Mouse (Mus musculus) intestine, embryonic 16.5 days (tissue): ENCODE measurements around the gene H2-M1. TPM values are rescaled to one million over a fixed set of nuclear protein-coding genes. Genes with fewer than 3 reads are reported as not detected.

ENCODE experiments used
- ATAC-seq: fragments of 200-750 bp; cut with Nextera tagmentation; 2 replicates; pipeline ENCODE4 v1.8.0; 2017; ENCODE audit warnings: moderate TSS enrichment, moderate library complexity
- H3K27ac ChIP-seq: fragments of 300-500 bp; sonication (generic); 2 replicates; pipeline ENCODE4 v1.5.1; 2014; ENCODE audit warnings: mild to moderate bottlenecking, low read length
- H3K27me3 ChIP-seq: fragments of 300-500 bp; sonication (generic); replicated peaks from 2 replicates; pipeline ENCODE4 v1.6.1; 2014; ENCODE audit warnings: low read length, control low read depth, mixed read lengths; ENCODE audit not compliant: control insufficient read depth, insufficient read depth
- H3K36me3 ChIP-seq: fragments of 300-500 bp; sonication (generic); 2 replicates; pipeline ENCODE4 v1.6.1; 2014; ENCODE audit warnings: low read length, control low read depth; ENCODE audit not compliant: control insufficient read depth, insufficient read depth
- H3K4me1 ChIP-seq: fragments of 300-500 bp; sonication (generic); 2 replicates; pipeline ENCODE4 v1.6.1; 2014; ENCODE audit warnings: low read length, control low read depth, mixed read lengths; ENCODE audit not compliant: control insufficient read depth, insufficient read depth
- H3K4me2 ChIP-seq: fragments of 300-500 bp; sonication (generic); 2 replicates; pipeline ENCODE4 v1.6.1; 2014; ENCODE audit warnings: low read depth, low read length, control low read depth
- H3K4me3 ChIP-seq: fragments of 300-500 bp; sonication (generic); 2 replicates; pipeline ENCODE4 v1.5.1; 2014; ENCODE audit warnings: mild to moderate bottlenecking, low read length
- H3K9ac ChIP-seq: fragments of 300-500 bp; sonication (generic); 2 replicates; pipeline ENCODE4 v1.6.1; 2014; ENCODE audit warnings: low read depth, low read length
- H3K9me3 ChIP-seq: fragments of 300-500 bp; sonication (generic); 2 replicates; pipeline ENCODE4 v1.6.1; 2016; ENCODE audit warnings: low read length, control low read depth; ENCODE audit not compliant: control insufficient read depth
- WGBS: fragments of 180-500 bp; shearing (Covaris S2); extraction: QIAGEN DNeasy Blood & Tissue Kit; methylation state at CpG from one replicate; pipeline ENCODE4 v1.1.7; 2014; 5-methylcytosine and 5-hydroxymethylcytosine counted together
- polyA plus RNA-seq: library from polyadenylated mRNA; unstranded; fragments of >200 nt; fragmentation: Nextera tagmentation; extraction: Ambion mirVana; gene quantifications from 2 replicates; pipeline ENCODE4 v1.2.1, GENCODE M21; 2015

H2-M1 gene
- polyA plus RNA-seq, result not detected in 2 replicates

GRCm38 (mm10) chr17:36672119-36672518, at the start of gene H2-M1:
Gene H2-M1, minus strand, starts transcription at chr17:36672219.
- Histone ChIP-seq H3K4me2 (no peak within 1 kb of the TSS), H3K9me3 (no peaks in the 10 kb centered on the region), H3K27me3 (no peaks in the 10 kb centered on the region), H3K4me3 (no peak within 1 kb of the TSS), H3K9ac (no peak within 1 kb of the TSS), H3K36me3 (no peaks in the 10 kb centered on the region), H3K27ac (no peak within 1 kb of the TSS), H3K4me1 (no peaks in the 10 kb centered on the region)
- ATAC-seq, result no peak
- WGBS, result 66% methylated on average over 3 of the region's 3 CpGs

- H3K4me2 ChIP-seq, result no peak overlapping the region
- ATAC-seq, result no peak
- H3K9me3 ChIP-seq, result no peaks in the 10 kb centered on the region
- no peak overlapping the region for H3K27ac ChIP-seq
- no peaks in the 10 kb centered on the region for H3K36me3 ChIP-seq
- no peaks in the 10 kb centered on the region for H3K4me1 ChIP-seq
- H3K4me3 ChIP-seq, result no peak overlapping the region
- H3K9ac ChIP-seq, result no peak overlapping the region
- no peaks in the 10 kb centered on the region for H3K27me3 ChIP-seq
- 76% methylated on average over 2 of the region's 2 CpGs for WGBS
Observed at GRCm38 (mm10) chr17:36697693-36698092, 25.7 kb upstream of the H2-M1 start.

DNA sequence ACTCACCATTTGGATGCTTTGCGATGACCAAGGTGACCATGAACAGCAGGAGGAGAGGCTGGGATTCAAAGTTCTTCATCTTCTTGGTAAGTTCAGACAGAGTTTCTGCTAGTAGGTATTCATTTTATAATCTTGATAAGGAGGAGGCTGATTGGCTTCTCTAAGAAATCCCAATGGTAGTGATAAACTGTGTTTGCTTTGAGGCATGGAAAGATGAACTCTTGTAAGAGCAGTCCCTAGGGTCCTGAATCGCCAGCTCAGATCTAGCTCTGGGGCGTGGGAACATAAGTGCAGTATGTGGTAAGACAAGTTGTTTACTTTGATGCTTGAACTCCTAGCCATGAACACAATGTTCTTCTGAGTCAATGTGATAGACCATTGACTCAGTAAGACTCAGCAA, 29.5 kb downstream of the H2-M1 start, which contains the start of gene H2-M9:
Gene H2-M9 (minus strand): TSS at position 101 of the 400 bp plus-strand sequence.
- ATAC-seq, result no peak
- no peak within 1 kb of the TSS for H3K4me3 ChIP-seq
- H3K9ac ChIP-seq, result no peak within 1 kb of the TSS
- no peaks in the 10 kb centered on the region for H3K36me3 ChIP-seq
- H3K4me2 ChIP-seq, result no peak within 1 kb of the TSS
- H3K4me1 ChIP-seq, result no peaks in the 10 kb centered on the region
- no peaks in the 10 kb centered on the region for H3K27me3 ChIP-seq
- 88% methylated on average over 3 of the region's 3 CpGs for WGBS
- no peaks in the 10 kb centered on the region for H3K9me3 ChIP-seq
- no peak within 1 kb of the TSS for H3K27ac ChIP-seq

Other genes with a start within 250 kb of the H2-M1 start
- not detected in 2 replicates for gene H2-M10.4, start 209.9 kb downstream of the H2-M1 start, polyA plus RNA-seq
- not detected in 2 replicates for gene H2-M11, start 125.1 kb downstream of the H2-M1 start, polyA plus RNA-seq
- not detected in 2 replicates for gene H2-M9, start 29.6 kb downstream of the H2-M1 start, polyA plus RNA-seq
- not detected in 2 replicates for gene H2-M10.5, start 100.7 kb upstream of the H2-M1 start, polyA plus RNA-seq
- gene H2-M10.6, start 140.0 kb upstream of the H2-M1 start, polyA plus RNA-seq, result not detected in 2 replicates
- 36.5 and 39.2 TPM in 2 replicates for gene Trim26, start 164.9 kb upstream of the H2-M1 start, polyA plus RNA-seq
- 8.5 and 11.6 TPM in 2 replicates for gene Trim15, start 195.0 kb upstream of the H2-M1 start, polyA plus RNA-seq
- 3.3 and 5.7 TPM in 2 replicates for gene Trim10, start 197.4 kb upstream of the H2-M1 start, polyA plus RNA-seq
- 2.3 and 2.6 TPM in 2 replicates for gene Trim40, start 217.9 kb upstream of the H2-M1 start, polyA plus RNA-seq
- gene Trim31, start 225.9 kb upstream of the H2-M1 start, polyA plus RNA-seq, result 63.1 and 69.7 TPM in 2 replicates